ENCODE assay signal across 9 mouse cellular contexts in genomic region chr4:32864131-32864866, GRCm38 (mm10).
DNase-seq lines count a peak whose midpoint lies in the region; ATAC-seq and TF ChIP-seq lines count a peak whose summit lies in the region.
"Had no signal": no experiment of that assay in that cellular context is flagged by ENCODE, and none has a peak within 500 bp of the region (broad histone marks: within the 10 kb centered on the region; RNA-seq: fewer than 3 reads in every experiment).

No protein-coding gene starts in this region.

- H3K4me1 ChIP-seq in stomach, embryonic 14.5 days (ENCODE audit: control insufficient read depth, insufficient read depth, low read length): no peaks in the 10 kb centered on the region
- no peaks in the 10 kb centered on the region for H3K4me1 ChIP-seq in stomach, postnatal 0 days (replicated peaks; ENCODE audit: control insufficient read depth, insufficient read depth)
- peaks cover 57% of the 10 kb centered on the region for H3K4me1 ChIP-seq in midbrain, embryonic 10.5 days
- peaks cover 33% of the 10 kb centered on the region for H3K4me1 ChIP-seq in liver, postnatal 0 days (ENCODE audit: insufficient read depth)

- TF ChIP-seq CTCF in stomach, postnatal 0 days (IDR thresholded peaks at IDR 0.05; ENCODE audit: low read depth): no peak
- no peak for TF ChIP-seq CTCF in liver, postnatal 0 days (IDR thresholded peaks at IDR 0.05; ENCODE audit: low read depth)

- no peaks in the 10 kb centered on the region for H3K9me3 ChIP-seq in stomach, embryonic 14.5 days (ENCODE audit: control insufficient read depth, low read depth, low read length)
- no peaks in the 10 kb centered on the region for H3K9me3 ChIP-seq in stomach, postnatal 0 days (ENCODE audit: control insufficient read depth, low read length)
- H3K9me3 ChIP-seq in midbrain, embryonic 10.5 days (replicated peaks): no peaks in the 10 kb centered on the region
- no peaks in the 10 kb centered on the region for H3K9me3 ChIP-seq in liver, postnatal 0 days (ENCODE audit: low read length)
- H3K9me3 ChIP-seq: liver, embryonic 13.5 days had no signal

- TF ChIP-seq EP300 in stomach, postnatal 0 days (optimal IDR thresholded peaks at IDR 0.05): no peak
- TF ChIP-seq EP300 in liver, postnatal 0 days (IDR thresholded peaks at IDR 0.05; ENCODE audit: low read depth): no peak

- WGBS in stomach, embryonic 14.5 days: 56% methylated on average over 31 of the region's 31 CpGs
- WGBS in stomach, postnatal 0 days: 54% methylated on average over 31 of the region's 31 CpGs
- 50% methylated on average over 31 of the region's 31 CpGs for WGBS in midbrain, embryonic 10.5 days
- 66% methylated on average over 31 of the region's 31 CpGs for WGBS in liver, postnatal 0 days (ENCODE audit: insufficient replicate concordance)

- peak; percentile 15 to 17 for DNase-seq in cerebellum, postnatal 14 days
- DNase-seq in cerebellum, adult 11 months: no peak
- DNase-seq in stomach, postnatal 0 days (ENCODE audit: low spot score): no peak
- DNase-seq in midbrain, embryonic 10.5 days (ENCODE audit: low spot score): peak; percentile 45
- DNase-seq in MN1 (ENCODE audit: low spot score): no peak
- DNase-seq in liver, postnatal 0 days: no peak
- DNase-seq in adrenal gland, adult 18-20 months (ENCODE audit: low spot score in 2 of 2): no peak
- DNase-seq: liver, embryonic 13.5 days had no signal

- no peak overlapping the region for H3K4me3 ChIP-seq in stomach, embryonic 14.5 days (ENCODE audit: low read depth, low read length)
- H3K4me3 ChIP-seq in stomach, postnatal 0 days (ENCODE audit: low read depth, low read length): no peak overlapping the region
- peak overlapping the region; percentile 32 for H3K4me3 ChIP-seq in midbrain, embryonic 10.5 days
- H3K4me3 ChIP-seq in liver, postnatal 0 days (ENCODE audit: low read depth, low read length): no peak overlapping the region
- H3K4me3 ChIP-seq: liver, embryonic 13.5 days had no signal

- no peak for ATAC-seq in stomach, embryonic 14.5 days (ENCODE audit: insufficient number of reproducible peaks, insufficient read depth, low FRiP score, low read depth)
- no peak for ATAC-seq in stomach, postnatal 0 days (ENCODE audit: low FRiP score, low TSS enrichment)
- ATAC-seq in liver, postnatal 0 days: no peak

- no peak overlapping the region for H3K9ac ChIP-seq in stomach, embryonic 14.5 days (replicated peaks; ENCODE audit: low read depth, low read length)
- H3K9ac ChIP-seq in stomach, postnatal 0 days (ENCODE audit: low read length): no peak overlapping the region
- no peak overlapping the region for H3K9ac ChIP-seq in liver, postnatal 0 days (replicated peaks)
- H3K9ac ChIP-seq: liver, embryonic 13.5 days had no signal

- 0 out of 2 replicates have a peak overlapping the region, but pooled peaks have one; percentile 2 for H3K4me2 ChIP-seq in stomach, embryonic 14.5 days (replicated peaks; ENCODE audit: low read depth, low read length)
- no peak overlapping the region for H3K4me2 ChIP-seq in stomach, postnatal 0 days (replicated peaks; ENCODE audit: low read depth)
- no peak overlapping the region for H3K4me2 ChIP-seq in liver, postnatal 0 days (ENCODE audit: low read depth, low read length)

- no peaks in the 10 kb centered on the region for H3K27me3 ChIP-seq in stomach, embryonic 14.5 days (ENCODE audit: control insufficient read depth, insufficient read depth, low read length)
- H3K27me3 ChIP-seq in stomach, postnatal 0 days (ENCODE audit: control insufficient read depth, insufficient read depth, low read length): no peaks in the 10 kb centered on the region
- H3K27me3 ChIP-seq in midbrain, embryonic 10.5 days (ENCODE audit: low read depth, poor library complexity, severe bottlenecking): no peaks in the 10 kb centered on the region
- peaks cover 5% of the 10 kb centered on the region; the same call in 1 of the 2 replicates for H3K27me3 ChIP-seq in liver, postnatal 0 days (ENCODE audit: insufficient read depth, low read length)

- no peaks in the 10 kb centered on the region for H3K36me3 ChIP-seq in stomach, embryonic 14.5 days (ENCODE audit: control insufficient read depth, insufficient read depth, low read length)
- H3K36me3 ChIP-seq in stomach, postnatal 0 days (ENCODE audit: control insufficient read depth, insufficient read depth, low read length): no peaks in the 10 kb centered on the region
- H3K36me3 ChIP-seq in midbrain, embryonic 10.5 days: peaks cover 5% of the 10 kb centered on the region
- H3K36me3 ChIP-seq in liver, postnatal 0 days (replicated peaks; ENCODE audit: insufficient read depth, low read length): no peaks in the 10 kb centered on the region
- H3K36me3 ChIP-seq: liver, embryonic 13.5 days had no signal

- H3K27ac ChIP-seq in stomach, embryonic 14.5 days (ENCODE audit: low read length): no peak overlapping the region
- H3K27ac ChIP-seq in stomach, postnatal 0 days (replicated peaks): no peak overlapping the region
- peak overlapping the region; percentile 81 for H3K27ac ChIP-seq in midbrain, embryonic 10.5 days (replicated peaks)
- H3K27ac ChIP-seq in liver, postnatal 0 days (ENCODE audit: low read depth): no peak overlapping the region
- H3K27ac ChIP-seq: liver, embryonic 13.5 days had no signal

Comparison
In these comparisons a context has a peak if more than half of its experiments do, and no peak if none do; other contexts are left out.
1. DNase-seq: peak in cerebellum, postnatal 14 days (2 of 2) and midbrain, embryonic 10.5 days (single experiment); none in cerebellum, adult 11 months (single experiment), stomach, postnatal 0 days (single experiment), MN1 (single experiment), liver, postnatal 0 days (single experiment) and adrenal gland, adult 18-20 months (0 of 2).